Mouse (Mus musculus) olfactory bulb, adult 2 months (tissue): ENCODE results near the gene Ankfn1.

Experiments
- CTCF ChIP-seq: fragments of 200-500 bp; IDR thresholded peaks from 2 replicates; pipeline ENCODE4 v1.5.1; 2012; ENCODE audit warnings: low read depth, mild to moderate bottlenecking, low read length, moderate library complexity; ENCODE audit not compliant: insufficient read depth
- POLR2A ChIP-seq: fragments of 200-500 bp; IDR thresholded peaks from 2 replicates; pipeline ENCODE4 v1.6.1; 2012; ENCODE audit warnings: mild to moderate bottlenecking, low read depth, low read length, moderate library complexity; ENCODE audit not compliant: insufficient read depth

DNA sequence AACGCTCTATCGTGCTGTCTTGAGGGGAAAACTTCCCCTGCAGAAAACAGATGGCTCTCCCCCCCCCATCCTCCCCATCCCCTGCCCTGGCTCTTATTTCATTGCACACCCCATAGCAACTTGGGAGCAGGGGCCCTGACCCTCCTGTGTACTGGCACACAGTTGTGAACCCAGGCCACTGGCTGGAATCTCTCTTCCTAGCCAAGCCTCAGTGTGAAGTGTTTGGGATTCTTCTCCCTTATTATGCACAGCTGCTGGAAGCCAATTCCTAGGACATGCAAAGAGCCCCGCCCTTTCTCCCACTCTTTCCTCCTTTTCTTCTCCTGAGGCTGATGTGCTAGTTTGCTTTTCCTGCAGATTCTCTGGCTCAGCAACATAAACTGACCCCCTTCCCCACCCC is 1.4 kb downstream of the Ankfn1 start:
- TF ChIP-seq CTCF (no peak), POLR2A (no peak)
